Mouse (Mus musculus) gastrocnemius, adult 2 months (tissue): ENCODE results near the gene Bglap. TPM values are rescaled to one million over a fixed set of nuclear protein-coding genes. Genes with fewer than 3 reads are reported as not detected.
"Not testable (repeated sequence)": the region's sequence is repeated elsewhere in the genome, so short reads cannot be mapped to it uniquely, and the experiment has no call there.

Experiments used
- DNase-seq: peaks from one replicate; pipeline ENCODE4 v3.0.0; 2022
- H3K27ac ChIP-seq: fragments of 200-600 bp; 2 replicates; pipeline ENCODE4 v1.8.1; 2022; ENCODE audit warnings: mild to moderate bottlenecking
- H3K4me3 ChIP-seq: fragments of 200-600 bp; 2 replicates; pipeline ENCODE4 v1.8.1; 2022; ENCODE audit warnings: mild to moderate bottlenecking, moderate library complexity
- CTCF ChIP-seq: fragments of 200-600 bp; IDR thresholded peaks from 2 replicates; pipeline ENCODE4 v1.8.1; 2022; ENCODE audit warnings: antibody characterized with exemption, mild to moderate bottlenecking, moderate library complexity
- intact Hi-C: fragments of 180-260 bp; cut with DNase I; formaldehyde crosslinking; loops from one replicate; pipeline ENCODE4 v1.15.1; 2025
- long read RNA-seq, 2 experiments: library from polyadenylated mRNA; stranded (forward); transcript quantifications; one replicate each; pipeline ENCODE4 v2.0.0; 2021
- total RNA-seq, 2 experiments: library from RNA; stranded (reverse); gene quantifications; 2 replicates each; pipeline ENCODE4 v1.2.3; 2021

The Bglap gene
- not detected for total RNA-seq
- long read RNA-seq, experiment 1 = 0 reads
- long read RNA-seq, experiment 2, partial matches to known transcripts = 0 of 1 reads
- long read RNA-seq, experiment 2, other reads (novel, unspliced or antisense) = 1 of 1 reads

DNA sequence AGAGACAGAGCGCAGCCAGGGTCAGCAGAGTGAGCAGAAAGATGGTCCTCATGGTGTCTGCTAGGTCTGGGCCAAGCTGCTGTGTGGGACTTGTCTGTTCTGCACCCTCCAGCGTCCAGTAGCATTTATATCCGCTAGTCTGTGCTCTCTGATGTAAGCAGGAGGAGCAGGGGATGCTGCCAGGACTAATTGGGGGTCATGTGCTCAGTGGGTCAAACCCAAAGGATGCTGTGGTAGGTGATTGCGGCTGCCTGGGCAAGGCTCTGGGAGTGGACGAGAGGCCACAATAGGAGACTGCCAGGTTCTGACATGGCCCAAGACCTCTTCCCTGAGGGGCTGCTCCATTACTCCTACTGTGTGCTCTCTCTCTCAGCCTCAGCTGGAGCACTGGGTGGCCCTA is at the start of gene Bglap:
Gene Bglap, minus strand, starts transcription at position 101 of the 400 bp plus-strand sequence.
- intact Hi-C loops = no loop called here
- Histone ChIP-seq H3K27ac (no peak within 1 kb of the TSS), H3K4me3 (no peak within 1 kb of the TSS)
- no peak for DNase-seq
- TF ChIP-seq CTCF = no peak

DNA sequence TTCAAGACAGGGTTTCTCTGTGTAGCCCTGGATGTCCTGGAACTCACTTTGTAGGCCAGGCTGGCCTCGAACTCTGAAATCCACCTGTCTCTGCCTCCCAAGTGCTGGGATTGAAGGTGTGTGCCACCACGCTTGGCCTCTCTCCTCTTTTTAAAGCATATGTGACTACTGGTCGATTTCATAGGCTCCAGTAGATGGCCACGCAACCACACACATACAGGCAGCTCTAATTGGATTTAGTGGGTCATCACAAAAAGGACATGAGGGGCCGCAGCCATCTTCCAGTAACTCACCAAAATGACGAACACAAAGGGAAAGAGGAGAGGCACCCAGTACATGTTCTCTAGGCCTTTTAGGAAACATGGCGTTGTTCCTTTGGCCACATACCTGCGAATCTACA is 44.4 kb upstream of the Bglap start:
- not testable (repeated sequence) for H3K4me3 ChIP-seq, H3K27ac ChIP-seq, DNase-seq
- TF ChIP-seq CTCF = peak; percentile 1; the same call in 1 of the 2 replicates
- intact Hi-C loops = loop anchor here (5.0 kb wide), 1 partner anchor 39 kb away; no protein-coding TSS in a partner anchor

- Histone ChIP-seq H3K27ac (peak overlapping the region; percentile 92), H3K4me3 (no peak overlapping the region)
- intact Hi-C loops = loop anchor here (2.0 to 5.0 kb wide), 2 partner anchors 17 to 40 kb away; partner anchors contain the start of gene Pmf1
- peak; percentile 44 for DNase-seq
- TF ChIP-seq CTCF = no peak
Measured at GRCm38 (mm10) chr3:88427342-88427905, 43.2 kb upstream of the Bglap start.

GRCm38 (mm10) chr3:88425708-88426420 is 41.6 kb upstream of the Bglap start:
- no peak for TF ChIP-seq CTCF
- no peak for DNase-seq
- Histone ChIP-seq H3K27ac (peak overlapping the region; percentile 92), H3K4me3 (peak overlapping the region; percentile 79)
- intact Hi-C loops = loop anchor here (2.0 to 5.0 kb wide), 2 partner anchors 15 to 41 kb away; partner anchors contain the start of gene Pmf1

- no peak for DNase-seq
- TF ChIP-seq CTCF = no peak
- Histone ChIP-seq H3K27ac (peak overlapping the region; percentile 92), H3K4me3 (peak overlapping the region; percentile 79)
- intact Hi-C loops = loop anchor here (5.0 kb wide), 1 partner anchor 42 kb away; no protein-coding TSS in a partner anchor
Measured at GRCm38 (mm10) chr3:88425330-88425689, 41.0 kb upstream of the Bglap start.

GRCm38 (mm10) chr3:88424605-88425329 is 40.5 kb upstream of the Bglap start, which contains the start of gene Slc25a44:
TSS of gene Slc25a44 (minus strand) at chr3:88425139.
- DNase-seq = peak; percentile 93
- Histone ChIP-seq H3K4me3 (peak within 1 kb of the TSS; percentile 79), H3K27ac (peak within 1 kb of the TSS; percentile 92)
- TF ChIP-seq CTCF = no peak
- intact Hi-C loops = loop anchor here (5.0 kb wide), 1 partner anchor 43 kb away; no protein-coding TSS in a partner anchor

DNA sequence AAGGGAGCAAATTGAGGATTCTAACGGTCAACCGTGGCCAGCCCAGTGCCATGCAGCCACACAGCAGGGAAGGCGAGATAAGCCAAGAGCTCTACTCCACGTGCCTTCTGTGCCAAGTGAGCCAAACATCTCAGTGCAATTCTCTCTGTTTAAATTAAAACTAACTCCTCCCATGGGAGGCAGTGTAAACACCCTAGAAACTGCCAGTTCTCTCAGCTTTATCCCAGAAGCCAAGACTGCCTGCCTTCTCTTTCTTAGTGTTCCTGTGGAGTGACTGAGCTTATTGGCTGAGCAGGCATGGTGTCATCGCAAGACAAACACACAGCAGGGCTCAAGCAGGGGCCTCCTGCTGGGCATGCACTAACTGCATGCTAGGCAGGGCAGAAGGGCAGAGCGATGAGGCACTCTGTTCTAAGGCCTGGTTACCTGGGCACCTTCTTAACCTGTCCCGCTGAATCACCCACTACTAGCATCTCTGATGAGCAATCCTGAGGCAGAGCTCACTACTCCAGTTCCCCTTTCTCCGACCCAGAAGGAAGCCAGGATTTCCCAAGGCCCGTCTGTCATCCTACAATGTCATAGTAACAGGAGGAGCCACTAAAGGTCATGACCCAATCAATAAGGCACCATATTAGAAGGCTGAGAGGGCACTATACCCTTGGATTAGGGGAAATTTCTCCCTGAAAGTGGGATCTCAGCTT is 37.9 kb upstream of the Bglap start:
- Histone ChIP-seq H3K4me3 (no peak overlapping the region), H3K27ac (no peak overlapping the region)
- intact Hi-C loops = no loop called here
- no peak for TF ChIP-seq CTCF
- no peak for DNase-seq

DNA sequence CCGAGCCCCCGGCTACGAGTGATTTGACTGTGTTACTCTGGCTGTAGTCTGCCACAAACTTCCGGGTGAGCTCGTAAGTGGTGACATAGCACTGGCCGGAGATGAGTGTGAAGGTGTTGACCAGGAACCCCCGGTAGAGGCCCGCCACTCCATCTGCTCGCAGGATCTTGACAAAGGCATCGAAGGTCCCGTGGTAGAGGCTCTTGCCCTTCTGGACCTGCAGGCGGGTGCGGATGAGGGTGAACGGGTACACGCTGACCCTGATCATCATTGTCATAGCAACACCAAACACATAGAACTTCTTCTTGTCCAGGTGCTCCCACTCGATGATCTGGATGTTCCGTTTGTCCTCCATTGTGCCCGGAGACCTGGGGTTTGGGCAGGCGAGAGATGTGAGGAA is 36.5 kb upstream of the Bglap start:
- intact Hi-C loops = no loop called here
- Histone ChIP-seq H3K27ac (no peak overlapping the region), H3K4me3 (no peak overlapping the region)
- no peak for TF ChIP-seq CTCF
- no peak for DNase-seq

GRCm38 (mm10) chr3:88418016-88418415 is 33.8 kb upstream of the Bglap start:
- Histone ChIP-seq H3K4me3 (no peak overlapping the region), H3K27ac (no peak overlapping the region)
- intact Hi-C loops = no loop called here
- TF ChIP-seq CTCF = no peak
- DNase-seq = no peak

DNA sequence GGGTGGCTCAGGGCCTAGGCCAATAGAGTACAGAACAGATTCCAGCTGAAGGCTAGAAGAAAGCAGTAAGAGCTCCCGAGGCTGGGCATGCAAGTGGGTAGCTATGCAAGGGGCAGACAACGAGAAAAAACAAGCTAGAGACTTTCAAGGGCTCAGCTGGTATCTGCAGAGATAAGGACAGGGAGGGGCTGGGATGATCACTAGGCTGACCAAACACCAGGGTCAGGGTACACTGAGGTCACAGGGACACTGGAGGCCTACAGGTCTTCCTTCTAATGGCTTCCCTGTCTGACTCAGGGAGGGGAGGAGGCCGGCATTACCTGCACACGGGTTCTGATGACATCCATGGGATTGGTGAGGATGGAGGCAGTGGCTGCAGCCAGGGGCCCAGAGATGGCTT is 31.4 kb upstream of the Bglap start:
- no peak for DNase-seq
- no peak overlapping the region for H3K4me3 ChIP-seq
- intact Hi-C loops = no loop called here
- H3K27ac ChIP-seq = no peak overlapping the region
- no peak for TF ChIP-seq CTCF

DNA sequence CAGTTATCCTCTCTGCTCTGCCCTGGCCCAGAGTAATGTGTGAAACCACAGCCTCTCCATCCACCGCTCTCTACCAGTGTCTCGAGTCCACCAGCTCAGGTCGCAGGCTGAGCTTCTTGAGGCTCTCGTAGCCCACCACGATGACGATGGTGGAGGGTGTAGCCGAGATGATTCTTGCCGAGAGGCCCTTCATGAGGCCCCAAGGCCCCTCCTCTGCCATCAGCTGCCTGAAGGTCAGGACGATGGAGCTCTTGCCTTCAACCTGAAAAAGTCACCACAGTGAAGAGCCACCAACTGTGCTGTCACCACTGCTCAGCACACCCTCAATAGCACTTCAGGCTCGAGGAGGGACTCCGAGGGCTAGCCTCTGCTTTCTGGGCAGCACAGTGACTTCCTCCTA is 28.4 kb upstream of the Bglap start:
- H3K27ac ChIP-seq = no peak overlapping the region

GRCm38 (mm10) chr3:88411681-88412080 is 27.4 kb upstream of the Bglap start:
- no peak for TF ChIP-seq CTCF
- intact Hi-C loops = loop anchor here (2.0 kb wide), 1 partner anchor 15 kb away; no protein-coding TSS in a partner anchor
- Histone ChIP-seq H3K4me3 (no peak overlapping the region), H3K27ac (0 out of 2 replicates have a peak overlapping the region, but pooled peaks have one; percentile 20)
- DNase-seq = no peak

More for the DNA sequence above, 28.4 kb upstream of the Bglap start:
- H3K4me3 ChIP-seq = no peak overlapping the region
- intact Hi-C loops = no loop called here
- TF ChIP-seq CTCF = no peak
- DNase-seq = no peak
